Mouse (Mus musculus) spleen, adult 2 months (tissue): ENCODE results near the gene Osbpl7.

Experiments
- CTCF ChIP-seq: fragments of 200-500 bp; IDR thresholded peaks from 2 replicates; pipeline ENCODE4 v1.5.1; 2011; ENCODE audit warnings: mild to moderate bottlenecking, inconsistent platforms; ENCODE audit not compliant: insufficient read depth, insufficient read length, insufficient replicate concordance; ENCODE audit errors: extremely low read depth
- POLR2A ChIP-seq: fragments of 200-500 bp; IDR thresholded peaks from 2 replicates; pipeline ENCODE4 v1.6.1; 2011; ENCODE audit warnings: low read depth, low read length, inconsistent platforms

DNA sequence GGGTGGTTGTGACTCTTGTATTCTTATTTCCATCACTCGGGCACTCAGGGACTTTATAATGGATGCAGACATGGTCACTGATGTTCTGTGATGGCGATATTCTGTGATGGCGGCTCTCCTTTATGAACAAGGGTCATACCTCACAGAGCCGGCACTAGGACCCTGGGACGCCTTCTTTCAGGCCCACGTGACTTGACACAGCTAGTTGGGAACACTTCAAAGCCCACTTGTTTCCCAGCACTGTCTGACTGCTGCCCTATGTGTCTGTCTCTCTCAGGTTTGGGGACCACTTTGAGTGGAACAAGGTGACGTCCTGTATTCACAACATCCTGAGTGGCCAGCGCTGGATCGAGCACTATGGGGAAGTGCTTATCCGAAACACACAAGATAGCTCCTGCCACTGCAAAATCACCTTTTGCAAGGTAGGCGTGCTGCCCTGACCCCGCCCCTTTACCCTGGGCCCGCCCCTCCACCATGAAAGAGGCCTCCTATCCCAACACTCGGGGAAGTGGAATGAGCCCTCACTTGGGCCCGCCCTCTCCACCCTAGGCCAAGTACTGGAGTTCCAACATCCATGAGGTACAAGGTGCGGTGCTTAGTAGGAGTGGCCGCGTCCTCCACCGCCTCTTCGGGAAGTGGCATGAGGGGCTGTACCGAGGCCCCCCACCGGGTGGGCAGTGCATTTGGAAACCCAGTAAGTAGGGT, 16.4 kb downstream of the Osbpl7 start:
- TF ChIP-seq POLR2A (no peak), CTCF (no peak)
